ENCODE assay signal across 29 mouse cellular contexts in genomic region chr3:145762957-145763641, GRCm38 (mm10). TPM values are rescaled to one million over a fixed set of nuclear protein-coding genes. Genes with fewer than 3 reads are reported as not detected.
A peak's percentile ranks its signal among the peaks of the same experiment; 100 is the strongest.
DNase-seq lines count a peak whose midpoint lies in the region; ATAC-seq and TF ChIP-seq lines count a peak whose summit lies in the region.
"Had no signal": no experiment of that assay in that cellular context is flagged by ENCODE, and none has a peak within 500 bp of the region (broad histone marks: within the 10 kb centered on the region; RNA-seq: fewer than 3 reads in every experiment).

No protein-coding gene starts in this region.

- POLR2A ChIA-PET in Patski (lab: Charles Lee) = interaction anchor here (0.7 to 1.6 kb wide), 5 partner anchors 42 to 111 kb away, joined by 3 to 5 read pairs (median 3); no protein-coding TSS in a partner anchor

- H3K4me3 ChIP-seq in intestine, embryonic 16.5 days (ENCODE audit: low read length) = no peak overlapping the region
- no peak overlapping the region for H3K4me3 ChIP-seq in liver, embryonic 16.5 days (ENCODE audit: low read depth, low read length)
- no peak overlapping the region for H3K4me3 ChIP-seq in embryonic facial prominence, embryonic 10.5 days
- H3K4me3 ChIP-seq: gastrocnemius, adult 2 months; heart, embryonic 10.5 days; hindbrain, embryonic 15.5 days; layer of hippocampus, adult 2 months; limb, embryonic 13.5 days; lung, embryonic 15.5 days; midbrain, embryonic 15.5 days; myocyte; neural tube, embryonic 13.5 days had no signal

- CTCF ChIA-PET in Patski (lab: Charles Lee) = interaction anchor here (1.1 to 4.4 kb wide), 11 partner anchors 10 to 92 kb away, joined by 3 to 15 read pairs (median 3); no protein-coding TSS in a partner anchor

- peak; percentile 36 for ATAC-seq in Patski
- peak; percentile 68 for ATAC-seq in intestine, embryonic 16.5 days
- ATAC-seq in liver, embryonic 16.5 days (ENCODE audit: low read depth) = peak; percentile 74
- ATAC-seq: forebrain, embryonic 14.5 days; midbrain, embryonic 15.5 days had no signal

- DNase-seq in Patski (ENCODE audit: low read depth, low spot score) (peak; percentile 75), adipocyte (ENCODE audit: low spot score) (no peak)
- peak; percentile 57 for DNase-seq in kidney, postnatal 14 days
- no peak for DNase-seq in embryonic facial prominence, embryonic 10.5 days (ENCODE audit: low spot score)
- DNase-seq in adrenal gland, adult 8-10 months = no peak
- DNase-seq: adrenal gland, postnatal 14 days; B cell, adult 2 months; cerebellum, adult 2 months; cerebellum, postnatal 25 days; gastrocnemius, adult 2 months; heart, postnatal 4 days; layer of hippocampus, postnatal 36 days; lung, postnatal 4 days; retina, postnatal 1 day; right cerebral cortex, postnatal 25 days; spleen, adult 18-20 months had no signal

- H3K9me3 ChIP-seq in intestine, embryonic 16.5 days (ENCODE audit: control insufficient read depth, low read length) = no peaks in the 10 kb centered on the region
- no peaks in the 10 kb centered on the region for H3K9me3 ChIP-seq in liver, embryonic 16.5 days (replicated peaks; ENCODE audit: control insufficient read depth, low read length)
- H3K9me3 ChIP-seq in embryonic facial prominence, embryonic 10.5 days = no peaks in the 10 kb centered on the region
- H3K9me3 ChIP-seq: heart, embryonic 10.5 days; hindbrain, embryonic 15.5 days; limb, embryonic 13.5 days; lung, embryonic 15.5 days; midbrain, embryonic 15.5 days; neural tube, embryonic 13.5 days had no signal

- H3K27me3 ChIP-seq in Patski = no peaks in the 10 kb centered on the region
- no peaks in the 10 kb centered on the region for H3K27me3 ChIP-seq in intestine, embryonic 16.5 days (replicated peaks; ENCODE audit: control insufficient read depth, insufficient read depth, low read length)
- peaks cover 18% of the 10 kb centered on the region for H3K27me3 ChIP-seq in liver, embryonic 16.5 days (ENCODE audit: control insufficient read depth, insufficient read depth, low read depth, low read length)
- peaks cover 42% of the 10 kb centered on the region for H3K27me3 ChIP-seq in embryonic facial prominence, embryonic 10.5 days (replicated peaks; ENCODE audit: low read depth, poor library complexity, severe bottlenecking)
- H3K27me3 ChIP-seq: CH12.LX; hindbrain, embryonic 15.5 days; midbrain, embryonic 15.5 days had no signal

- H3K36me3 ChIP-seq in intestine, embryonic 16.5 days (ENCODE audit: control insufficient read depth, insufficient read depth, low read length) = no peaks in the 10 kb centered on the region
- no peaks in the 10 kb centered on the region for H3K36me3 ChIP-seq in liver, embryonic 16.5 days (ENCODE audit: control insufficient read depth, insufficient read depth)
- H3K36me3 ChIP-seq in embryonic facial prominence, embryonic 10.5 days (replicated peaks) = no peaks in the 10 kb centered on the region
- H3K36me3 ChIP-seq: G1E; heart, embryonic 10.5 days; hindbrain, embryonic 15.5 days; limb, embryonic 13.5 days; lung, embryonic 15.5 days; midbrain, embryonic 15.5 days; neural tube, embryonic 13.5 days had no signal

- whole genome bisulfite sequencing in intestine, embryonic 16.5 days = 43% methylated on average over 4 of the region's 4 CpGs
- 48% methylated on average over 4 of the region's 4 CpGs for WGBS in liver, embryonic 16.5 days (ENCODE audit: insufficient replicate concordance)
- 87% methylated on average over 4 of the region's 4 CpGs for WGBS in embryonic facial prominence, embryonic 10.5 days

- in situ Hi-C loops in Patski (cut with MboI; ENCODE audit: low pct_unique_long_range_greater_than_20kb) = loop anchor here (5.0 kb wide), 1 partner anchor 124 kb away; no protein-coding TSS in a partner anchor

- no peak overlapping the region for H3K4me2 ChIP-seq in intestine, embryonic 16.5 days (ENCODE audit: low read depth, low read length)
- peak overlapping the region; percentile 3; the same call in 1 of the 2 replicates for H3K4me2 ChIP-seq in liver, embryonic 16.5 days (ENCODE audit: low read depth, low read length)
- H3K4me2 ChIP-seq: hindbrain, embryonic 15.5 days; limb, embryonic 13.5 days; lung, embryonic 15.5 days; midbrain, embryonic 15.5 days; neural tube, embryonic 13.5 days had no signal

- H3K27ac ChIP-seq in intestine, embryonic 16.5 days (ENCODE audit: low read length) = peak overlapping the region; percentile 63; the same call in 1 of the 2 replicates
- peak overlapping the region; percentile 76 for H3K27ac ChIP-seq in liver, embryonic 16.5 days (ENCODE audit: low read length)
- no peak overlapping the region for H3K27ac ChIP-seq in embryonic facial prominence, embryonic 10.5 days (replicated peaks)
- H3K27ac ChIP-seq: gastrocnemius, adult 2 months; heart, embryonic 10.5 days; hindbrain, embryonic 15.5 days; layer of hippocampus, adult 2 months; limb, embryonic 13.5 days; lung, embryonic 15.5 days; midbrain, embryonic 15.5 days; neural tube, embryonic 13.5 days had no signal

- H3K9ac ChIP-seq in intestine, embryonic 16.5 days (ENCODE audit: low read depth, low read length) = no peak overlapping the region
- H3K9ac ChIP-seq in liver, embryonic 16.5 days (ENCODE audit: low read depth, low read length) = no peak overlapping the region
- H3K9ac ChIP-seq: hindbrain, embryonic 15.5 days; limb, embryonic 13.5 days; lung, embryonic 15.5 days; midbrain, embryonic 15.5 days; neural tube, embryonic 13.5 days had no signal

- peaks cover 34% of the 10 kb centered on the region for H3K4me1 ChIP-seq in intestine, embryonic 16.5 days (ENCODE audit: control insufficient read depth, insufficient read depth, low read length)
- H3K4me1 ChIP-seq in liver, embryonic 16.5 days (ENCODE audit: control insufficient read depth, low read depth, low read length) = no peaks in the 10 kb centered on the region; the same call in 1 of the 2 replicates
- peaks cover 27% of the 10 kb centered on the region for H3K4me1 ChIP-seq in embryonic facial prominence, embryonic 10.5 days

- TF ChIP-seq CTCF in Patski (IDR thresholded peaks at IDR 0.05) = no peak

RNA-seq across cellular contexts. Expression of gene Ddah1, which starts 4.6 kb away (rescaled TPM):
- polyA plus RNA-seq in Patski (2021) = 138 TPM
- polyA plus RNA-seq in intestine, embryonic 16.5 days (2015; fragmentation: Nextera tagmentation; extraction: Ambion mirVana) = 40.5 and 44.5 TPM in 2 replicates
- polyA plus RNA-seq in liver, embryonic 16.5 days (2015; fragmentation: Nextera tagmentation; extraction: Ambion mirVana) = 37.9 and 44.7 TPM in 2 replicates
- 16.5 and 22.4 TPM in 2 replicates for polyA plus RNA-seq in embryonic facial prominence, embryonic 10.5 days (2016; fragmentation: Nextera tagmentation; extraction: Ambion mirVana)
- 1 to 10 TPM; 3.1 to 4.1 (median 3.3) TPM for total RNA-seq in adrenal gland, adult 8-10 months (2022)
- total RNA-seq: CH12.LX had no signal
- polyA plus RNA-seq: G1E had no signal

Comparison
In these comparisons a context has a peak if more than half of its experiments do, and no peak if none do; other contexts are left out.
1. DNase-seq: peak in Patski (single experiment) and kidney, postnatal 14 days (single experiment); none in embryonic facial prominence, embryonic 10.5 days (single experiment), adipocyte (single experiment) and adrenal gland, adult 8-10 months (single experiment).
2. Peak in every context shown above with its lines, with median percentiles within 50 percentile points of each other: ATAC-seq.